Mouse (Mus musculus) liver, embryonic 11.5 days (tissue): Measurements from ENCODE around the gene Cyp2c23. TPM values are rescaled to one million over a fixed set of nuclear protein-coding genes. Genes with fewer than 3 reads are reported as not detected.

ENCODE experiments used
- ATAC-seq: fragments of 200-750 bp; cut with Nextera tagmentation; replicated peaks from 2 replicates; pipeline ENCODE4 v1.8.0; 2017; ENCODE audit warnings: moderate number of reproducible peaks, mild to moderate bottlenecking, moderate TSS enrichment, moderate library complexity; ENCODE audit not compliant: low FRiP score
- DNase-seq: peaks from one replicate; pipeline ENCODE4 v3.0.0-alpha.2; 2017; ENCODE audit warnings: low spot score
- H3K27ac ChIP-seq: fragments of 300-500 bp; sonication (generic); 2 replicates; pipeline ENCODE4 v1.5.1; 2014; ENCODE audit warnings: mild to moderate bottlenecking, low read depth, low read length, control low read depth
- H3K27me3 ChIP-seq: fragments of 300-500 bp; sonication (generic); replicated peaks from 2 replicates; pipeline ENCODE4 v1.6.1; 2014; ENCODE audit warnings: low read length, mixed read lengths; ENCODE audit not compliant: control insufficient read depth, insufficient read depth
- H3K36me3 ChIP-seq: fragments of 300-500 bp; sonication (generic); 2 replicates; pipeline ENCODE4 v1.6.1; 2014; ENCODE audit warnings: mild to moderate bottlenecking, low read length, moderate library complexity, mixed read lengths; ENCODE audit not compliant: control insufficient read depth, insufficient read depth
- H3K4me1 ChIP-seq: fragments of 300-500 bp; sonication (generic); replicated peaks from 2 replicates; pipeline ENCODE4 v1.6.1; 2014; ENCODE audit warnings: low read length, mixed read lengths; ENCODE audit not compliant: control insufficient read depth, insufficient read depth
- H3K4me2 ChIP-seq: fragments of 300-500 bp; sonication (generic); 2 replicates; pipeline ENCODE4 v1.6.1; 2014; ENCODE audit warnings: mild to moderate bottlenecking, control low read depth, moderate library complexity
- H3K4me3 ChIP-seq: fragments of 300-500 bp; sonication (generic); 2 replicates; pipeline ENCODE4 v1.5.1; 2014; ENCODE audit warnings: low read depth, low read length, control low read depth
- H3K9ac ChIP-seq: fragments of 300-500 bp; sonication (generic); 2 replicates; pipeline ENCODE4 v1.6.1; 2014; ENCODE audit warnings: low read depth, low read length, control low read depth
- H3K9me3 ChIP-seq: fragments of 300-500 bp; sonication (generic); 2 replicates; pipeline ENCODE4 v1.6.1; 2016; ENCODE audit warnings: low read length, inconsistent platforms, mixed read lengths; ENCODE audit not compliant: control insufficient read depth
- WGBS: fragments of 180-500 bp; shearing (Covaris S2); extraction: QIAGEN DNeasy Blood & Tissue Kit; methylation state at CpG from one replicate; pipeline ENCODE4 v1.1.7; 2014; 5-methylcytosine and 5-hydroxymethylcytosine counted together
- polyA plus RNA-seq: library from polyadenylated mRNA; unstranded; fragments of >200 nt; fragmentation: Nextera tagmentation; extraction: Ambion mirVana; gene quantifications from 2 replicates; pipeline ENCODE4 v1.2.1, GENCODE M21; 2014

The Cyp2c23 gene
- polyA plus RNA-seq, 1 experiment from 2014 or later = 5.1 TPM

GRCm38 (mm10) chr19:44042121-44042520 lies 13.1 kb upstream of the Cyp2c23 start:
- ATAC-seq (no peak), DNase-seq (no peak)
- Histone ChIP-seq H3K4me1 (no peaks in the 10 kb centered on the region), H3K27me3 (no peaks in the 10 kb centered on the region), H3K9ac (no peak overlapping the region), H3K9me3 (no peaks in the 10 kb centered on the region), H3K27ac (no peak overlapping the region), H3K4me3 (no peak overlapping the region), H3K4me2 (no peak overlapping the region), H3K36me3 (peaks cover 7% of the 10 kb centered on the region)
- WGBS = 85% methylated on average over 5 of the region's 5 CpGs

DNA sequence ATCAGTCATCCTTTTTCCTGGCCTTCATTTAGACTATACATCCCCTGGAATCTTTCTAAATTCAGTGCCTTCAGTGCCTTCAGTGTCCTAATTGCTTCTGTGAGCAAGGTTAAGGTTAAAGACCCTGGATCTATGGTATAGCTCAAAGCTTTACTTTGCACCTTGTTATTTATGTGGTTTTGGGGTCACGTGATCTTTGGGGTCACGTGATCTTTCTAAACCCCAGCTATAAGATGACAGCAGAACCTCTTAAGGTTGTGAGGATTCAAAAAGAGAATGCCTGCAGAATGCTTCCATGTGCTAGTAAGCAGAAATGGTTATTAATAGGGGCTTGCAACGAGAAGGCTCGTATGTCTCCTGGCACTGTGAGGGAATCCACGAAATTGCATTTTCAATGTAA lies 4.4 kb upstream of the Cyp2c23 start:
- no peak for DNase-seq
- no peak overlapping the region for H3K27ac ChIP-seq
- no peaks in the 10 kb centered on the region for H3K27me3 ChIP-seq
- H3K4me1 ChIP-seq = no peaks in the 10 kb centered on the region
- H3K4me3 ChIP-seq = no peak overlapping the region
- H3K4me2 ChIP-seq = no peak overlapping the region
- ATAC-seq = no peak
- WGBS = 92% methylated on average over 5 of the region's 5 CpGs
- peaks cover 2% of the 10 kb centered on the region; the same call in 1 of the 2 replicates for H3K36me3 ChIP-seq
- H3K9ac ChIP-seq = no peak overlapping the region
- no peaks in the 10 kb centered on the region for H3K9me3 ChIP-seq

GRCm38 (mm10) chr19:44032046-44032744 lies 3.2 kb upstream of the Cyp2c23 start:
- Histone ChIP-seq H3K27ac (no peak overlapping the region), H3K4me2 (no peak overlapping the region), H3K27me3 (no peaks in the 10 kb centered on the region), H3K9ac (no peak overlapping the region), H3K4me3 (no peak overlapping the region), H3K36me3 (no peaks in the 10 kb centered on the region), H3K9me3 (no peaks in the 10 kb centered on the region), H3K4me1 (no peaks in the 10 kb centered on the region)
- DNase-seq (no peak), ATAC-seq (no peak)
- 84% methylated on average over 11 of the region's 11 CpGs for WGBS

- Histone ChIP-seq H3K27ac (no peak overlapping the region), H3K9ac (no peak overlapping the region), H3K4me1 (no peaks in the 10 kb centered on the region), H3K4me2 (no peak overlapping the region), H3K9me3 (no peaks in the 10 kb centered on the region), H3K4me3 (no peak overlapping the region), H3K27me3 (no peaks in the 10 kb centered on the region), H3K36me3 (no peaks in the 10 kb centered on the region)
- WGBS = 79% methylated on average over 5 of the region's 5 CpGs
- ATAC-seq (no peak), DNase-seq (no peak)
Observed at GRCm38 (mm10) chr19:44030024-44030423, 1.0 kb upstream of the Cyp2c23 start.

GRCm38 (mm10) chr19:44026956-44027530 lies 2.0 kb downstream of the Cyp2c23 start:
- no peak for DNase-seq
- Histone ChIP-seq H3K4me2 (no peak overlapping the region), H3K9me3 (no peaks in the 10 kb centered on the region), H3K4me1 (no peaks in the 10 kb centered on the region), H3K27me3 (no peaks in the 10 kb centered on the region), H3K36me3 (no peaks in the 10 kb centered on the region), H3K4me3 (no peak overlapping the region), H3K27ac (no peak overlapping the region), H3K9ac (no peak overlapping the region)
- WGBS = 60% methylated on average over 8 of the region's 8 CpGs
- ATAC-seq = no peak

GRCm38 (mm10) chr19:44024921-44025585 lies 4.0 kb downstream of the Cyp2c23 start:
- no peak overlapping the region for H3K4me3 ChIP-seq
- no peak overlapping the region for H3K27ac ChIP-seq
- H3K4me2 ChIP-seq = no peak overlapping the region
- H3K9me3 ChIP-seq = no peaks in the 10 kb centered on the region
- H3K9ac ChIP-seq = no peak overlapping the region
- no peaks in the 10 kb centered on the region for H3K27me3 ChIP-seq
- no peaks in the 10 kb centered on the region for H3K36me3 ChIP-seq
- WGBS = 84% methylated on average over 13 of the region's 13 CpGs
- H3K4me1 ChIP-seq = no peaks in the 10 kb centered on the region
- DNase-seq = no peak
- ATAC-seq = no peak

- Histone ChIP-seq H3K4me2 (no peak overlapping the region), H3K4me3 (no peak overlapping the region), H3K9ac (no peak overlapping the region), H3K27ac (no peak overlapping the region), H3K27me3 (no peaks in the 10 kb centered on the region), H3K4me1 (no peaks in the 10 kb centered on the region), H3K36me3 (no peaks in the 10 kb centered on the region), H3K9me3 (no peaks in the 10 kb centered on the region)
- DNase-seq = no peak
- WGBS = 68% methylated on average over 5 of the region's 5 CpGs
- no peak for ATAC-seq
Observed at GRCm38 (mm10) chr19:44023066-44023465, 5.9 kb downstream of the Cyp2c23 start.

DNA sequence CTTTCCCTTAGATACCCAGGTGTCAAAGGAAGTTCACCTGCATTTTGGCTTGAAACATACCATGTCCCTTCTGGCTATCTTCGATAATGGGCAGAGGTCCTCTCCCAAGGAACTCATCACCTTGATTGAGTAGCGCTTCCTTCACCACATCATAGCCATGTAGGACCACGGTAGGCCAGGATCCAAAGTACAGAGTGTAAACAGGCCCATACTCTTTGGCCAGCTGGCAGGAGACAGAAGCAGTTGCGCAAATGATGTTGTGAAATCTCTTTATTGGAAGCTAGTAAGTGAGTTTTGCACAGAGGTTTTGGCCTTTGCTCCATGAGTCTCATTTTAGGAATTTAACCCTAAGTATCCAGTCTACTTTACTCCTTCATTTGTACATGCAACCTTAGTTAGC lies 7.5 kb downstream of the Cyp2c23 start:
- Histone ChIP-seq H3K9me3 (no peaks in the 10 kb centered on the region), H3K4me2 (no peak overlapping the region), H3K9ac (no peak overlapping the region), H3K27ac (no peak overlapping the region), H3K4me1 (no peaks in the 10 kb centered on the region), H3K27me3 (no peaks in the 10 kb centered on the region), H3K36me3 (no peaks in the 10 kb centered on the region), H3K4me3 (no peak overlapping the region)
- WGBS = 80% methylated on average over 4 of the region's 4 CpGs
- peak; percentile 60; the same call in 1 of the 2 replicates for ATAC-seq
- DNase-seq = no peak
